Mouse (Mus musculus) urinary bladder, postnatal 4 days (tissue): Measurements from ENCODE around the gene Ddx43.

Experiments used
- DNase-seq, 2 experiments: peaks; one replicate each; pipeline ENCODE4 v3.0.0; 2021 to 2022; ENCODE audit warnings: low spot score in 2 of 2

Gene Ddx43

GRCm38 (mm10) chr9:78442579-78443392, 47.2 kb downstream of the Ddx43 start, which contains the start of gene Cgas:
Gene Cgas (minus strand): TSS chr9:78443237.
- peak; percentile 60 to 63 for DNase-seq

DNA sequence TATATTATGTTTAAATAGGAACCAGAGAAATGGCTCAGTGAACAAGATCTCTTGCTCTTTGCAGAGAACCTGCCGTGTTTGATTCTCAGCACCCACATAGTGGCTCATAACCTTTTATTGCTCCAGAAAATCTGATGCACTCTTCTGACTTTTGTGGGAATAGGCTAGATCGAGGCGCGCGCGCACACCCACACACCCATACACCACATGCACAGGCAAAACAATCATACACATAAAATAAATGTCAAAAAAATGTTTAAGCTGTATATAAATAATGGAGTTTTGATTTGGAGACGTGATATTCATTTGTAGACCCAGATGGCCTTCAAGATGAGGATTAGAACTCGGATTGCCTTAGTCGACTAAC, 52.0 kb downstream of the Ddx43 start:
- DNase-seq = no peak

GRCm38 (mm10) chr9:78447973-78448873, 52.6 kb downstream of the Ddx43 start, which contains the start of the genes Mto1 and Gm17324:
Gene Mto1 (plus strand): TSS chr9:78448208.
Gene Gm17324 (minus strand): TSS chr9:78448786.
- peak; percentile 84 to 90 for DNase-seq

- no peak for DNase-seq
These were observed 54.8 kb downstream of the Ddx43 start for GRCm38 (mm10) chr9:78450404-78450803.

- DNase-seq = no peak
These were observed 55.8 kb downstream of the Ddx43 start for GRCm38 (mm10) chr9:78451382-78451781.

DNA sequence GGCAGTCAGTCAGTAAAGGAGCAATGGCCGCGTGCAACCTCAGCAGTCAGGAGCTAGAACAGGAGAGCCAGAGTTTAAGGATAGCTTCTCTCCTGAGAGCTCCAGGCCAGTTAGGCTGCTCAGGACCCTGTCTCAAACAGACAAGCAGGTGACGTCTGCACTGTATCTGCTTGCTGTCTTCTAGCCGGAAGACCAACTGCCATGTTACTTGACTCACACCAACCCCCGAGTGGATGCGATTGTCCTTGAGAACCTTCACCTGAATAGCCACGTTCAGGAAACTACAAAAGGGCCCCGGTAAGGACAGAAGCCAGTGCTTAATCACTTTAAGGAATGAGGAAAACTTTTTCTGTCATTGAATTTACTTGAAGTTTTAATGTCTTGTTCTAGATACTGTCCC, 61.4 kb downstream of the Ddx43 start:
- DNase-seq = no peak

DNA sequence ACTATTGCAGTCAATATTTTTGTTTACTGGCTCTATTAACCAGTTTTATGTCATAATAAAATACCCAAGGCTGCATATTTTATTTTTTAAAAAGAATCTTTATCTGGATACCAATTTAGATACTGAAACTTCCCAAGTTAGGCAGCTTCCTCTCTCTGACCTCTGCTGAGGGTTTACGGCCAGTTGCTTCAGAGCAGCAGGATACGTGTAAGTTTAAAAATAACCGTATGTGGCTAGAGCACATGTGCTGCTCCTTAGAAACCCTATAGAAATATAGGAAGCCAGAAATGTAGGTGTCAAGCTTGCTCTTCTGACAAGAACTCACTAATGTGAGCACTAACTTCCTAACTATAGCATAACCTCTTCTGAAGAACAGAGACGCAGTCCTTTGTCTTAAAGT, 67.8 kb downstream of the Ddx43 start:
- DNase-seq = no peak

DNA sequence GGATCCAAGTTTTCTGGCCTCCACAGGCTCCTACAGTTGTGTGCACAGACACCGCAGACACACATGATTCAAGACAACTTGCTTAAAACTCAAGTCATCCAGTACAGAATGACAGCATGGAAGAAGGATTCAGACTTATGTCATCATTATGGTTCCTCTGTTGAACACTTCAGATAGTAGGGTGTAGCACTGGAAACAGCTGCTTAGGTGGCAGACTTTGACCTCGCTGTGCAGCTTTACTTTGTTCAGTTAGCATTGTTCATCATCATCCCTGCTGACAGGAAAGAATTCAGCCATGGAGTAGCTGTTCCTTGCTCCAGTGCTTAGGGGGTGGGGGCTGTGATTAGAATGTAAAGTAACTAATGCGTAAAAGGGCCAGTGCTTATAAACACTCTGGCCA, 70.1 kb downstream of the Ddx43 start:
- DNase-seq = no peak
